Mouse (Mus musculus): Measurements from ENCODE around the gene Hsh2d.

Gene Hsh2d

GRCm38 (mm10) chr8:72190215-72190539 lies 739 bp downstream of the Hsh2d start:
- no peak for DNase-seq (ENCODE audit: extremely low spot score)

GRCm38 (mm10) chr8:72192065-72192464 lies 2.6 kb downstream of the Hsh2d start:
- DNase-seq (ENCODE audit: extremely low spot score) = no peak

DNA sequence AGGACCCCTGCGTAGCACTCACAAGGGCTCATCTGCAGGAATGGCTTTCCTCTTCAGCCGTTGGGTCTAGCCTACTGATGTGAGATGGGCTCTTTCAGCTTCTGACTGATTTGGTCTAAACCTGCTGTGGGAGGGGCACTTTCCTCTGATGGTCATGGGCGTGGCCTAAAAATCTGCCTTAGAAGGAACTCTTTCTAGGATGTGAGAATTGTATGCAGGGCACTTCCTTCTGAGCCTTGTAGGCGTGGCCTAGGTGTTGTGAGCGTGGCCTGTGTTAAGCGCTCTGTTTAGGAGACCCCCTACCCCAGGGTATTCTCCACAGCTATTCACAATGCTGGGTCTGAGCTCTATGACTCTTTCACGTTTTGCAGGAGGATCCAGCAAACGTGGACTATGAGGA lies 8.6 kb downstream of the Hsh2d start:
- no peak for DNase-seq (ENCODE audit: extremely low spot score)

GRCm38 (mm10) chr8:72208582-72208981 lies 19.1 kb downstream of the Hsh2d start:
- no peak for DNase-seq (ENCODE audit: extremely low spot score)

GRCm38 (mm10) chr8:72210222-72210621 lies 20.8 kb downstream of the Hsh2d start:
- DNase-seq (ENCODE audit: extremely low spot score) = no peak

- DNase-seq (ENCODE audit: extremely low spot score) = no peak
Measured at GRCm38 (mm10) chr8:72210710-72211109, 21.3 kb downstream of the Hsh2d start.

DNA sequence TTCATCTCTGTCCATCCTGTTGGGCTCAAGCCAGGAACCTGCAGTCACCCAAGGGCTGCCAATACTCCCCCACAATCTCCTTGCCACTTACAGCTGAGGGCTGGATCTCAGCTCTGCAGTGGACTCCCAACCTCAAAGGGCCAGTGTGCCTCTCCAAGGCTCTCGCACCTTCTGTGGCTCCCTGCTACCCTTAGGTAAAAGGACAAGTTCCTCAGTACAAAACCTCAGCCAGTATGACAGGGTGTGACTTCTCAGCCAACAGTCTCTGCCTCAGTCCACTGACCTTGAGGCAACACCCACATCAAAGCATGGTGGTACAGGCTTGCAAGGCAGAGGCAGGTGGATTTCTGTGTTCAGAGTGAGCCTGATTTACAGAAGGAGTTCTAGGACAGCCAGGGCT lies 22.4 kb downstream of the Hsh2d start:
- no peak for DNase-seq (ENCODE audit: extremely low spot score)

DNA sequence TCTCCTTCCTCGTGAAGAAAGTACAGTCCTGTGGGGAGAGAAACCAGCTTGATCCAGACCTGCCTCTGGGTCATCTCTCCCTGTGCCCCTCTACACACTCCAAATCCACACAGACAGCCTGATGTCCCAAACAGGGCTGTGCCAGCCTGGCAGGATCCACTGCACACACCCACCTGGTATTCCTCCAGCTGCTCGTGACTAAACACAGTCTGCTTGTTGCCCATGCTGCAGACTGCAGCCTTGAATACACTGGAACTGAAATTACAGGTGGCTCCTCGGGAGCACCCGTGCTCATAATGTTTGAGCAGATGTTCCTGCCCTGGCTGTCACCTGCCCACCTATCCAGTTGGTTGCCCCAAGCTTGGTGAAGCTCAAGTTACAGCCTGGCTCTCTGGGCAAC lies 23.3 kb downstream of the Hsh2d start, which contains the start of gene Cib3:
Gene Cib3 (minus strand): TSS at position 87 of the 400 bp plus-strand sequence.
- DNase-seq (ENCODE audit: extremely low spot score) = no peak

GRCm38 (mm10) chr8:72213536-72213935 lies 24.1 kb downstream of the Hsh2d start, which contains the start of gene Gm11034:
Gene Gm11034 (minus strand): TSS chr8:72213636.
- no peak for DNase-seq (ENCODE audit: extremely low spot score)

DNA sequence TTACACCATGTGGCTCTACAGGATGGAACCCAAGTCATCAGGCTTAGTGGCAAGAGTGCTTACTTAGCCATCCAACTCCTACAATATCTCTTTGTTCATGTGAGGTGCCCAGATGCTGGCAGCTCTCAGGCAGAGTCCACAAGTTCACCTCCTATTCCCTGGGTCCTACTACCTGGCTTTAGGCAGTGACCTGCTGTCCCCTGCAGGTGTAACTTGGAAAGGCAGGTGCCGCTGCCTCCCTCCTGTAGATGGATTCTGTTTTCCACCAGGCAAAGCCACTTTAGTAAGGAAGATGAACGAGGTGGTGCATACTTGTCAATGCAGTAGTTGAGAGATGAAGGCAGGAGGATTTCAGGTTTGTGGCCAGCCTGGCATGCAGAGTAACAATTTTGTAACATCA lies 25.6 kb downstream of the Hsh2d start:
- no peak for DNase-seq (ENCODE audit: extremely low spot score)

- DNase-seq (ENCODE audit: extremely low spot score) = no peak
Measured at GRCm38 (mm10) chr8:72215871-72216270, 26.4 kb downstream of the Hsh2d start.

DNA sequence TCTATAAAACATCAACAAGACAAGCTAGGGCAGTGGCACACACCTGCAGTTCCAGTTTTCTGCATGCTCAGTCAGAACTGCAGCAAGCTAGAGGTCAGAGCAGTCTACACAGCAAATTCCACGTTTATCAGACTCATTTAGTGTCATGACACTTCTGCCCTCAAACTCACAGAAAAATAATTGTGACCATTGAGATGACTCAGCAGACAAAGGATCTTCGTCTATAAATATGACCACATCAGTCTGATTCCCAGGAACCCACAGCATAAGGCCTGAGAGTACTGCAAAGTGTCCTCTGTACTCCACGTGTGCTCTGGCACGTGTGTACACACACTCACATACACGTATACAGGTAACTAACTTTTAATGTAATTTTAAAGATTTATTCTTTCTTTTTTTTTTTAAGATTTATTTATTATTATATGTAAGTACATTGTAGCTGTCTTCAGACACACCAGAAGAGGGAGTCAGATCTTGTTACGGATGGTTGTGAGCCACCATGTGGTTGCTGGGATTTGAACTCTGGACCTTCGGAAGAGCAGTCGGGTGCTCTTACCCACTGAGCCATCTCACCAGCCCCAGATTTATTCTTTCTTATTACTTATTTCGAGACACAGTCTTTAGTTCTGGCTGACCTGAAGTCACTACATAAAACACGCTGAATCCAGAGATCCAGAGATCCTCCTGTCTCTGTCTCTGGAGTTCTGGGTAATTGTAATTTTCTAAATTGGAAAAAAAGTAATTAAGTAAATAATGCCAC lies 29.5 kb downstream of the Hsh2d start:
- DNase-seq (ENCODE audit: extremely low spot score) = no peak

GRCm38 (mm10) chr8:72219541-72220363 lies 30.3 kb downstream of the Hsh2d start, which contains the start of gene Fam32a:
Gene Fam32a (plus strand): TSS chr8:72219730.
- DNase-seq (ENCODE audit: extremely low spot score) = peak; percentile 88

GRCm38 (mm10) chr8:72220758-72221157 lies 31.3 kb downstream of the Hsh2d start:
- no peak for DNase-seq (ENCODE audit: extremely low spot score)

DNA sequence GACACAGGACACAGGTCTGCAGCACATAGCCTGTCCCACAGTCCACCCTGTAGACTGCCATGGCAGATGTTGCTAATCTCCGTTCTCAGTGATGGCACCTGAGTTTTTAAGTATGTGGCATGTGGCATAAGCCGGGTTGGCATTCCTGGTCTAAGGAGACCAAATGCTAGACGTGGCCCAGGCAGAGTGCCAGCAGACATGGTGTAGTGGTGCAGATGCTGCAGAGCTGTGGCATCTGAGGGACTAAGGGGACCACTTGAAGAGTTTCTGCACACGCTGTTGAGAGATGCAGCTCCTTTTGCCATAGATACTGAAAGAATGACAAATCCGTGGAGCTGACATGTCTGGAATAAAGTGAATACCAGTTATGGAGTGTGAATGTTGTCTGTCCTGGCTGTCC lies 33.2 kb downstream of the Hsh2d start:
- DNase-seq (ENCODE audit: extremely low spot score) = no peak

- peak; percentile 98 for DNase-seq (ENCODE audit: extremely low spot score)
Measured at GRCm38 (mm10) chr8:72239499-72240402, 50.3 kb downstream of the Hsh2d start, which contains the start of gene Ap1m1. Gene Ap1m1 (plus strand): TSS chr8:72240018.

DNA sequence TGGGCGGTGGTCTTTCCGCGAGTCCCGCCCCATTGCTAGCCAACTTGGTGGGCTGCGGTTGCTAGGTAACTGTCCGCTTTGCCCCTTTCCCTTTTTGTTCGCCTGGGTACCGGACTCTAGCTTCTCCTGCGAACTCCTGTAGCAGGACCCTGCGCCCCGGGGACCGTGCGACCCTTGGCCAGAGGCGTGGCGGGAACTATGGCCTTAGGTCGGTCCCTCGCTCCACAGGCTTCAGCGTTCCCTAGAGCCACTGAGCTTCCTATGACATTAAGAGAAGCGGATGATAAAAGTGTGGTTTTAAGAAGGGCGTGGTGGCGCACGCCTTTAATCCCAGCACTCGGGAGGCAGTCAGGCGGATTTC lies 50.9 kb downstream of the Hsh2d start:
- DNase-seq (ENCODE audit: extremely low spot score) = no peak

- no peak for DNase-seq (ENCODE audit: extremely low spot score)
Measured at GRCm38 (mm10) chr8:72240951-72241350, 51.5 kb downstream of the Hsh2d start.

DNA sequence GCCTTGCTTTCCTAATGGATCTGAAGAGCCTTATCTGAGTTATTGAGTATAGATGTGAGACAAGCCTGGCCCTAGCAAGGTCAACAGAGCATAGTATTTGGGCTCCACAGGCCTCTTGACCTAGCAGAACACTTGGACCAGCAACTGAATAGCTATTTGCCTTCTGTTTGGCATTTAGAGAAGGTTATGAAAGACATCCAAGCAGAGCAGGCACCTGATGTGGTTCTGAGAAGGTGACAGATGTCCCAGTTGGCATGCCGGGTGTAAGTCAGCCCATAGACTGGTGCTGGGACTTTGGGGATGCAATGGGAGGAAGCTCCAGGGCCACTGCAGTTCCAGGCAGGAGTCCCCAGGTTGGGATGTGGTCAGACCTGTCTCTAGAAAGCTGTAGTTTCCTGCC lies 52.8 kb downstream of the Hsh2d start:
- DNase-seq (ENCODE audit: extremely low spot score) = no peak

- DNase-seq (ENCODE audit: extremely low spot score) = no peak
Measured at GRCm38 (mm10) chr8:72244610-72245009, 55.2 kb downstream of the Hsh2d start.
